Mouse (Mus musculus) lung, adult 2 months (tissue): ENCODE data around the gene Ces3b. TPM values are rescaled to one million over a fixed set of nuclear protein-coding genes. Genes with fewer than 3 reads are reported as not detected.
"Not testable (repeated sequence)": the region's sequence is repeated elsewhere in the genome, so short reads cannot be mapped to it uniquely, and the experiment has no call there.

Experiments used
- DNase-seq: peaks from one replicate; pipeline ENCODE4 v3.0.0; 2022
- H3K4me1 ChIP-seq: fragments of 200-500 bp; 2 replicates; pipeline ENCODE4 v1.6.1; 2011; ENCODE audit warnings: low read length; ENCODE audit not compliant: control insufficient read depth, insufficient read depth
- H3K4me3 ChIP-seq: fragments of 200-500 bp; replicated peaks from 2 replicates; pipeline ENCODE3; 2011; ENCODE audit warnings: low read depth, mild to moderate bottlenecking, control low read depth, low read length; ENCODE audit errors: extremely low read depth
- CTCF ChIP-seq: fragments of 200-500 bp; IDR thresholded peaks from 2 replicates; pipeline ENCODE4 v1.5.1; 2011; ENCODE audit warnings: mild to moderate bottlenecking, low read length, control low read depth; ENCODE audit not compliant: insufficient read depth
- POLR2A ChIP-seq: fragments of 200-500 bp; IDR thresholded peaks from 2 replicates; pipeline ENCODE4 v1.6.1; 2011; ENCODE audit warnings: low read depth, mild to moderate bottlenecking, control low read depth, low read length, borderline replicate concordance; ENCODE audit errors: extremely low read depth
- WGBS: fragments of 180-500 bp; shearing (Covaris S2); methylation state at CpG from one replicate; pipeline ENCODE4 v1.1.7; 2018; 5-methylcytosine and 5-hydroxymethylcytosine counted together
- polyA plus RNA-seq: library from polyadenylated mRNA; depleted of rRNA; stranded (reverse); fragments of >200 nt; gene quantifications from 2 replicates; pipeline ENCODE4 v1.2.3, GENCODE M21; 2012

Ces3b gene
- polyA plus RNA-seq, 1 experiment: 0.17 TPM

DNA sequence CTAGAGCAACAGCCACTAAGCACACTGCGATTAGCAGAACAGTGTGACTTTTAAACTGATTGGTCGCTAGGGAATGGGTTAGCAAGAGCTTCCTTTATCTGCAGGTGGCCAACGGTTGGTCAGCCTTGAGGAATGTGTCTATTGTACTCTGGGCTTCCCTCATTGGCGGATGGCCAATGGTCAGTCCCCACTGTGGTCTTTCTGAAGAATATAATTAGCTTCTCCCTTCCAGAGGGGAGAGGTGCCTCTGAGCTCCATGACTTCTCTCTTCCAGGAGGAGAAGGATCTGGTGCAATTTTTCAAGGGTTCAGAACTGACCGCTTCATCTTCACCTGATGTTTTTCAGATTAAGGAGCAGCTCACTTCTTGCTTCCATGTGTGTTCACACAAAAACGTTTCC lies 6.5 kb upstream of the Ces3b start:
- no peaks in the 10 kb centered on the region; the same call in 1 of the 2 replicates for H3K4me1 ChIP-seq
- no peak overlapping the region for H3K4me3 ChIP-seq
- 55% methylated on average over 6 of the region's 6 CpGs for WGBS
- no peak for DNase-seq
- TF ChIP-seq POLR2A (no peak), CTCF (no peak)

DNA sequence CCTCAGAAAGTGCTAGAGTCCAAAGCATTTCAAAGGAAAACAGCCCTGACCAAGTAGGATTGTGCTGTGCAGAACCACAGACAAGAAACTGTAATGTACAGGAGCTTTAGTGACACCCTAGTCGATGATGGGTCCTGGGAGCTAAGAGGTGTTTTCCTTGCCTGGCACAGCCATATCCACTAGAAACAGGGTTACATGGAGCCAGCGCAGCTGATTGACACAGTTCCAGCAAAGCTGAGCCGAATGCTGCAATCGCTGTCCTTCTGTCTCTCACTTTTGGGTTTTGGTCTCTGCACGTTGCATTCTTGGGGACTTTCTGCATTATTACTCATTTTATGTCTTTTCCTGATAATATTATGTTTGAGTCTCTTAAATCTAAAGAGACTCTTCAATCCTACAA lies 5.0 kb upstream of the Ces3b start:
- no peak for DNase-seq
- WGBS: 77% methylated on average over 5 of the region's 5 CpGs
- H3K4me1 ChIP-seq: no peaks in the 10 kb centered on the region; the same call in 1 of the 2 replicates
- no peak overlapping the region for H3K4me3 ChIP-seq
- no peak for TF ChIP-seq POLR2A
- no peak for TF ChIP-seq CTCF

DNA sequence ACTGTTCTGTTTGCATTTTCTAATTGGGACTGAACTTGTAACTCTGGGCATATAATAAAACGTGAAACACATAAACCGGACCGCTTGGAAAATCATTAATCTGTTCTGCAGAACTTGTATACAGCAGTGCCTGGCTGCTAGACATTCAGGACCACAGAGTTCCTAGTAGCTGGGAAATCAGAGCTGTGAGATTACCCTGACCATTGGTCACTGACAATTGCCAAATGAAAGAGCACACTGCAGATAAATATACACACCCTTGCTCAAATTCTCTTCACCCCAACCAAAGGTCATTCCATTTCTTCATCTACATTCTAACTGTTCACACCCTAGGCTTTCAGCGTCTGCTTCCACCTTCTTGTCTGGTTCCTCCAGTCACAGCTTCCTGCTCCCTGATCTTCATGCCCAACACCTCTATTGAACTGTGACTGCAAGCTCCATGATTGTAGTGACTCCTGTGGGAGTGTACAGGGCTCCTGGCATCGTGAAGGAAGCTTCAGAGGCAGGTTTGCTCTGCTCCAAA lies 2.7 kb upstream of the Ces3b start:
- no peak for TF ChIP-seq POLR2A
- no peak for TF ChIP-seq CTCF
- Histone ChIP-seq H3K4me3 (no peak overlapping the region), H3K4me1 (no peaks in the 10 kb centered on the region; the same call in 1 of the 2 replicates)
- no peak for DNase-seq
- 62% methylated on average over 5 of the region's 5 CpGs for WGBS

DNA sequence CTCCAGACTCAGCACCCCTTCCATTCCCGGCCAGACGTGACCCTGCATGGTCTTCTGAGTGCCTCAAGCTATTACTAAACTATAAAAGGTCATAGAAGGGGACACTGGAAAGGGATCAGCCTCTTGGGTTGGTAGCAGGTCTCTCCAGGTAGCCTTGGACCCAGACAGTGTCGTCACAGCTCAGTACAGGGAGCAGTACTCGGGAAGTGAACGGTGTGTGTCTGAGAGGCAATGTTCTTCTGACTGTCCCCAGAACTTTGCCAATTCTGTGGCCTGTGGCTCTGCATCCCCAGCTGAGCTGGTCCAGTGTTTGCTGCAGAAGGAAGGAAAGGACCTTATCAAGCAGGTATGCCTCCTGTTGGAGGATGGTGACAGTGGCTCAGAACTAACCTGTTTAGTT lies 4.6 kb downstream of the Ces3b start:
- not testable (repeated sequence) for H3K4me3 ChIP-seq, H3K4me1 ChIP-seq, DNase-seq
- 72% methylated on average over 5 of the region's 5 CpGs for WGBS

- no peak for DNase-seq
- H3K4me3 ChIP-seq: no peak overlapping the region
- no peaks in the 10 kb centered on the region for H3K4me1 ChIP-seq
- 66% methylated on average over 4 of the region's 4 CpGs for WGBS
- TF ChIP-seq CTCF (no peak), POLR2A (no peak)
Observed at GRCm38 (mm10) chr8:105088581-105088980, 5.0 kb downstream of the Ces3b start.

- Histone ChIP-seq H3K4me3 (no peak overlapping the region), H3K4me1 (no peaks in the 10 kb centered on the region)
- 77% methylated on average over 3 of the region's 3 CpGs for WGBS
- TF ChIP-seq CTCF (no peak), POLR2A (no peak)
- no peak for DNase-seq
Observed at GRCm38 (mm10) chr8:105093992-105094391, 10.4 kb downstream of the Ces3b start.

DNA sequence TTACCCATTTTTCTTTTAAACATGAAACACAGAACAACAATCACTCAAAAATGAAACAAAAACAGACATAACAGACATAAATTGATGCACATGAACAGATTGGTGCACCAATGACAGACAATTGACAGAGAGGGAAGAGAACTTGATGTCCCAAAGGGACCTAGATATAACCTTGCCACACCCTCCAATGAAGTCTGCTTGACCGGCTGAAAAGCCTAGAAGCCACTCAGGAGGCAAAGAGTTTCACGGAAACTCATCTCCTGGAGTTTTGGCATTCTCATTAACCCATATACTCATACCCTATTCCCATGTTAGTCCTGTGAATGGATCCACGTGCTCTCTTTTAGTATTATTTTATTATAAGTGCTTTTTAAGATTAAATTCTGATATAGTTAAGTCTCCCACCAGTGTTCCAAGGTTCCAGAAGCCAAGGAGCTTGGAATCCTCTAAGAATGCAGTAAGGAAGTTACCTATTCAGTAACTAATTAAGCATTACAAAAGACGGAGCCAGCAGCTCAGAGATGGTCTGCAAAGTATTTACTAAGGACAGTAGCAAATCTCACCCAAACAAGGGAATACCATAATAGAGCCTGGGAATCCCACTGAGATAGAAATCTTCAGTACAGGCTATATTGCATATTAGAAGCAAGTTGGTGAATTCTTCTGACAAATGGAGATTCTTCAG lies 18.7 kb downstream of the Ces3b start:
- H3K4me3 ChIP-seq, H3K4me1 ChIP-seq, DNase-seq: not testable (repeated sequence)
- WGBS: 70% methylated on average over 4 of the region's 4 CpGs

GRCm38 (mm10) chr8:105103701-105104100 lies 20.1 kb downstream of the Ces3b start:
- not testable (repeated sequence) for DNase-seq

GRCm38 (mm10) chr8:105104220-105104619 lies 20.7 kb downstream of the Ces3b start:
- no peak for DNase-seq
- TF ChIP-seq CTCF (no peak), POLR2A (no peak)
- 71% methylated on average over 3 of the region's 3 CpGs for WGBS
- H3K4me1 ChIP-seq: no peaks in the 10 kb centered on the region
- H3K4me3 ChIP-seq: no peak overlapping the region

More at GRCm38 (mm10) chr8:105103701-105104100, 20.1 kb downstream of the Ces3b start:
- H3K4me1 ChIP-seq, H3K4me3 ChIP-seq: not testable (repeated sequence)
- 81% methylated on average over 5 of the region's 5 CpGs for WGBS

DNA sequence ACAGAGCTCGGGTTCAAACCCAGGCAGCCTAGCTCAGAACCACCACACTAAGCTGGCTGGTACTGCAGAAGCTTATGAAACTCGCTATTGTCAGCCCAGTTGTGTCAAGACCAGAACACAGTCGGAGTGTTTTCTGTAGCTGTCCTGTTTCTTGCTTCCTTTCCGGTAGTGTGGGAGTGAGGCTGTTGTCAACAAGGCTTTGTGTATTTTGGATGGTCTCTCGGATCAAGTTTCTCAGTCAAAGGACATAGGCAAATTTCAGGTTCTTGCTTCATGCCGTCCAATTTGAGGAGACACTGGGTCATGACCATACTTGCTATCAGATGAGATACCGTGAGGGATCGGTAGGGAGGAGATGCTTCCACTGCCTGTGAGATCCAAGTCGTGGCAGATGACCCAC lies 46.3 kb downstream of the Ces3b start:
- WGBS: 72% methylated on average over 9 of the region's 9 CpGs
- DNase-seq: no peak
- Histone ChIP-seq H3K4me3 (no peak overlapping the region), H3K4me1 (no peaks in the 10 kb centered on the region)
- TF ChIP-seq POLR2A (no peak), CTCF (no peak)
